Mouse (Mus musculus): ENCODE data around the gene Ptprn2. TPM values are rescaled to one million over a fixed set of nuclear protein-coding genes. Genes with fewer than 3 reads are reported as not detected.

Ptprn2 gene
- not detected for total RNA-seq (2021)
- long read RNA-seq, experiment 1 = 0 reads
- long read RNA-seq, experiment 2 = 0 reads

DNA sequence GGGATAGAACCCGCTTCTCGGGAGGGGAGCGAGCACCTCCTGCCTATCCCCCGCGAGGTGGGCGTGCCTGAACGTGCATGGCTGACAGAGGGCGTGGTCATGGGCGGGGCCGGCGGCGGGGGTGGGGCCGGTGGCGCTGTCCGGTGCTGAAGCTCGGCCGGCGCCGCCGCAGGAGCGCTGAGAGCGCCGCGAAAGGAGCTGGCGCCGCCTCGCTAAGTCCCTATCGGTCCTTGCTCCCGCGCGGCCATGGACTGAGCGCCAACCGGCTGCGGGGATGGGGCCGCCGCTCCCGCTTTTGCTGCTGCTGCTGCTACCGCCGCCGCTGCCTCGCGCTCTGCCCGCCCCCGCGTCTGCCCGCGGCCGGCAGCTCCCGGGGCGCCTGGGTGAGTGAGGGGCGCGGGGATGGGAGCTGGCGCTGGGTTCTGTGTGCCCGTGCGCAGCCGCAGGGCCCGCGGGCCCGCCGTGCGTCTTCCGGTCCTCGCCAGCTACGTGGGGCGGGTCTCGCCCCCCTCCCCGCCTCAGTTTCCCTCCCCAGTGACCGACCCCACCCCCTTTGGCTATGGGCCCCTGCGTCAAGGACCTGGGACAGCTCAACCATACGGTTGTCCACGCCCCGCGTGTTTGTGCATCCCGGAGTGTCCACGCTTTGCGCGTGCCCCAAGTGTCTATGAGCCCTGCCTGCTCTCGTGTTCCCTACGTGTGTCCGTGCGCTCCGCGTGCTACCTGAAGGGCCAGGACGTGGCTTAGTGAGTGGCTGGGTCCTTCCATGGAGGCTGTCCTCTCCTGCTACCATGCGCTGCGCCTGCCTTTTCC, at the start of gene Ptprn2:
Ptprn2 (plus strand) TSS at position 130 of the 813 bp plus-strand sequence.
- peak; percentile 38 for DNase-seq
- TF ChIP-seq CTCF (IDR thresholded peaks at IDR 0.05) = no peak
- intact Hi-C loops (cut with DNase I) = no loop called here
- peak within 1 kb of the TSS; percentile 66 for H3K4me3 ChIP-seq
- H3K27ac ChIP-seq = no peak within 1 kb of the TSS

GRCm38 (mm10) chr12:116436125-116436524, 49.4 kb upstream of the Ptprn2 start:
- no peak for DNase-seq
- TF ChIP-seq CTCF (IDR thresholded peaks at IDR 0.05) = no peak
- Histone ChIP-seq H3K4me3 (no peak overlapping the region), H3K27ac (no peak overlapping the region)
- intact Hi-C loops (cut with DNase I) = no loop called here

DNA sequence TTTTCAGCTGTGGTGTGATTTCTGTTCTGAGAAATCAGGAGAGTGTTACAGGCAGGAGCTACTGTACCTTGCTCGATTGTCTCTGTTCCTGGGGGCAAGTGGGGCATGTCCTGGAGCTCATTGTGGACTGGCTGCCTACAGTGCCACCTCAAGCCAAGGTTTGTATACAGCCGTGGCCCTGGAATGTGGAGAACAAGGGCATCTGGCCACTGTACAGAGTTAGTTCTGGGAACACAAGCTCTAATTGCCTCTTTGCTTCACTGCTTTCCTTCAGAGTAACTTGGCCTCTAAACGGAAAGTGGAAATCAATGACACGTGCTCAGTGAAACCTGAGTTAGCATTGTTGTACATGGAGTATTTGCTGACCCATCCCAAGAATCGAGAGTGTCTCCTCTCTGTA, 46.9 kb upstream of the Ptprn2 start:
- H3K4me3 ChIP-seq = no peak overlapping the region
- H3K27ac ChIP-seq = no peak overlapping the region
- intact Hi-C loops (cut with DNase I) = no loop called here
- no peak for TF ChIP-seq CTCF (IDR thresholded peaks at IDR 0.05)
- DNase-seq = no peak

GRCm38 (mm10) chr12:116442184-116442583, 43.3 kb upstream of the Ptprn2 start:
- no peak for DNase-seq
- intact Hi-C loops (cut with DNase I) = no loop called here
- no peak for TF ChIP-seq CTCF (IDR thresholded peaks at IDR 0.05)
- no peak overlapping the region for H3K4me3 ChIP-seq
- no peak overlapping the region for H3K27ac ChIP-seq

DNA sequence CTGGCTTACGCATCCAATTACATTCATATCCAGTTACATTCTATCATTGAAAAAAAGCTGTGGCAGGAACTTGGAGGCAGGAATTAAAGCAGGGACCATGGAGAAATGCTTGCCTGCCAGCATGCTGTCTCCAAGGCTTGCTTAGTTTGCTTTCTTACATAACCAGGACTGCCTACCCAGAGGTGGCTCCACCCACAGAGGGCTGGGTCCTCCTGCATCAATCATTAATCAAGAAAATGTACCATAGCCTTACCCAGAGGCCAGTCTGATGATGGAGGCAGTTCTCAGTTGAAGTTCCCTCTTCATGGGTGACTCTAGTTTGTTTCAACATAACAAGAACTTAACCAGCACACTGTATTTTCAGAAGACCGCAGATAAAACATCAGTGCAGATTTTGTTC, 36.0 kb upstream of the Ptprn2 start:
- no peak overlapping the region for H3K27ac ChIP-seq
- intact Hi-C loops (cut with DNase I) = no loop called here
- no peak for DNase-seq
- no peak overlapping the region for H3K4me3 ChIP-seq
- no peak for TF ChIP-seq CTCF (IDR thresholded peaks at IDR 0.05)

- no peak overlapping the region; the same call in 1 of the 2 replicates for H3K27ac ChIP-seq
- H3K4me3 ChIP-seq = no peak overlapping the region
- no peak for DNase-seq
- no peak for TF ChIP-seq CTCF (IDR thresholded peaks at IDR 0.05)
- intact Hi-C loops (cut with DNase I) = no loop called here
These were observed 25.0 kb upstream of the Ptprn2 start for GRCm38 (mm10) chr12:116460379-116461065.

DNA sequence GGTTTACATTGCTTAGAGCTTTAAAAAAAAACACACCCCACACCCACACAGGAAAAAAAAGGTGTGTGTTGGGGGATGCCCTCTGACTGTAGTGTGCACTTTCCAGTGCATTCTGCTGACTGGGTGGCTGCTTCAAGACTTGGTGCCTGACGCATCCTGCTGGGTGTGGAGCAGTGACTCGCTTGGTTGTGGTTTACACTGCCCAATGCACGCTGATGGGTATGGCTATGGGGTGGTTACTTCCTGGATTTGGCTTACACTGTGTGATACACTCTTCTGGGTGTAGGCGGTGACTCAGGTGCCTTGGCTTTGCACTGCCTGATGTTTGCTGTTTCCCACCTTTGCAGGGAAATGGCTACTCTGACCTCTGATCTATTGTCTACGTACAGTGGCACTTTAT, 18.5 kb upstream of the Ptprn2 start:
- intact Hi-C loops (cut with DNase I) = no loop called here
- Histone ChIP-seq H3K4me3 (no peak overlapping the region), H3K27ac (no peak overlapping the region)
- no peak for TF ChIP-seq CTCF (IDR thresholded peaks at IDR 0.05)
- DNase-seq = no peak

- Histone ChIP-seq H3K4me3 (no peak overlapping the region), H3K27ac (no peak overlapping the region)
- DNase-seq = no peak
- intact Hi-C loops (cut with DNase I) = no loop called here
- TF ChIP-seq CTCF (IDR thresholded peaks at IDR 0.05) = no peak
These were observed 17.2 kb upstream of the Ptprn2 start for GRCm38 (mm10) chr12:116468348-116468747.

DNA sequence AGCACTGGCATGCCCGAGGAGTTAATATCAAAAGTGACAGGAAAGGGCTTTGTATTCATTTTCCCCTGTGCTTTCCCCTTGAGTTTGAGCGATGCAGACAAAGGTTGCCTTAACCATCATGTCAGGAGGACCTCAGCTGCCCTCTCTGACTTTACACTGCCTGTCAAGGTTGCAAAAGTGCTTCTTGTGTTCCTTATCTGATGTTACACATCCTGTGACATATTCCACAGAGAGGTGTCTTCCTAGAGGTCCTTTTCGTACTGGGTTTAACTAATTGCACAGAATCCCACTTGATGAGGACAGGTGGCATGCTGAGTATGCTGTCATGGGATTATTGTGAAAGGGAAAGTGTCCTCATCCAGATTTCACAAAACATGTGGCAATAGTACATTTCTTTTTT, 16.4 kb upstream of the Ptprn2 start:
- intact Hi-C loops (cut with DNase I) = no loop called here
- no peak overlapping the region for H3K4me3 ChIP-seq
- no peak overlapping the region for H3K27ac ChIP-seq
- TF ChIP-seq CTCF (IDR thresholded peaks at IDR 0.05) = no peak
- DNase-seq = no peak

DNA sequence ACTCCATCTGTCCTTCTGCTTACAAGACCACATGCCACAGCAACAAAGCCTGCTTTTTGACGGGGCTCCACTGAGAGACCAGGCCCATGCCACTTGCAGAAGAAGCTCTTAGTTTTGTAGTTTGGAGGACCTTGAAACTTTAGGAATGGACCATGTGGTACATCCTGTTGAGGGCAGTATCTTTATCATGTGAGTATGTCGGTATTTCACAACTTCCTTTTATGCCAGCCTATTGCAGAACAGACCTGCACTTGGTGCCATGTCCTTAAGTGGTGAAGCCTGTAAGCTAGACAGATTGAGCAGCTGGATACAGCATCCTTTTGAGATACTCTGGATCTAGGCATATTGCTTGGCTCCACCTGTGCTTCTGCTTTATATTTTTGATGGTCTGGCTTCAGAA, 12.3 kb upstream of the Ptprn2 start:
- Histone ChIP-seq H3K4me3 (no peak overlapping the region), H3K27ac (no peak overlapping the region)
- no peak for DNase-seq
- TF ChIP-seq CTCF (IDR thresholded peaks at IDR 0.05) = no peak
- intact Hi-C loops (cut with DNase I) = no loop called here

- no peak overlapping the region for H3K4me3 ChIP-seq
- intact Hi-C loops (cut with DNase I) = no loop called here
- TF ChIP-seq CTCF (IDR thresholded peaks at IDR 0.05) = no peak
- no peak overlapping the region for H3K27ac ChIP-seq
- no peak for DNase-seq
These were observed 11.8 kb upstream of the Ptprn2 start for GRCm38 (mm10) chr12:116473761-116474160.

DNA sequence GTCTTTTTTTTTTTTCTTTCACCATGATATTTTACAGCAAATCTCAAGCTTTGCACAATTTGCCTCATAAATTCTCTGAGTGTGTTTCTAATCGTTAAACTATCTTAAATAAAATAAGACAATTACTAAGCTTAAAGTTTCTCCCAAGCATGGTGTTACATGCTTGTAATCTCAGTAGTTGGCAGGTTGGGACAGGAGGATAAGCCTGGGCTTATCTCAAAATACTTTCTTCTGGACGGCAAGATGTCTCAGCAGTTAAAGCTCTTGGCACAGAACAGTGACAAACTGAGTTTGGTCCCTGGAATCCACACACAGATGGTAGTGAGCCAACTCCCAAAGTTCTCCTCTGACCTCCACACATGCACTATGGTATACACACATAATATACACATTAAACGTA, 10.8 kb upstream of the Ptprn2 start:
- TF ChIP-seq CTCF (IDR thresholded peaks at IDR 0.05) = no peak
- no peak overlapping the region for H3K27ac ChIP-seq
- intact Hi-C loops (cut with DNase I) = no loop called here
- H3K4me3 ChIP-seq = no peak overlapping the region
- DNase-seq = no peak

- intact Hi-C loops (cut with DNase I) = no loop called here
- no peak for DNase-seq
- TF ChIP-seq CTCF (IDR thresholded peaks at IDR 0.05) = no peak
- H3K4me3 ChIP-seq = no peak overlapping the region
- no peak overlapping the region for H3K27ac ChIP-seq
These were observed 6.7 kb upstream of the Ptprn2 start for GRCm38 (mm10) chr12:116478771-116479170.

Measured in gastrocnemius, adult 2 months (tissue).